Comparison of ENCODE assay signal across 10 mouse cellular contexts in genomic region chr8:70587955-70588354, GRCm38 (mm10). TPM values are rescaled to one million over a fixed set of nuclear protein-coding genes. Genes with fewer than 3 reads are reported as not detected.
"Had no signal": no experiment of that assay in that cellular context is flagged by ENCODE, and none has a peak within 500 bp of the region (broad histone marks: within the 10 kb centered on the region; RNA-seq: fewer than 3 reads in every experiment).

No protein-coding gene starts in this region.

RNA-seq across cellular contexts. Expression of gene Gdf15, which starts 44.3 kb away (rescaled TPM):
- total RNA-seq: common myeloid progenitor, adult 5-6 weeks; gastrocnemius, postnatal 10 days; gastrocnemius, postnatal 14 days had no signal
- polyA plus RNA-seq: embryonic facial prominence, embryonic 11.5 days; embryonic facial prominence, embryonic 12.5 days; erythroblast, embryonic 14.5 days; forebrain, embryonic 10.5 days; forebrain, embryonic 11.5 days; forebrain, embryonic 12.5 days; forebrain, embryonic 15.5 days had no signal
